Mouse (Mus musculus): ENCODE measurements around the gene Ppp2r5d.

DNA sequence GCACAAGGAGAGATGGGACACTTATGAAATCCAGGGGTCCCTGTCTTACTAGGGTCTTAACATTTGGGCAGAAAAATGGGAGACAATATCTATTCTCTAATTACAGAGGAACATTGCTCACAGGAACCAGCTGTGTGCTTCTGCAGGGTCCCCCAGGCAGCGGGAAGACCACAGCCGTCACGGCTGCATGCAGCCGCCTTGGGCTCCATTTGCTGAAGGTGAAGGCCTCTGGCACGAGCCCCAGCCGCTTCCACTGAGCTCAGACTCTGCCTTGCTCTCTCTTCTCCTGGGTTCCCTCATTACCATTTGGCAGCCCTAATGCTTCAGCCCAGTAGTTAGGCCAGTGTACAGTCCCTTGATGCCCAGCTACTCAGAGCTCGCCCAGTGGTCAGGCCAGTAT lies 16.2 kb upstream of the Ppp2r5d start:
- TF ChIP-seq CTCF (IDR thresholded peaks at IDR 0.05; ENCODE audit: borderline replicate concordance, control insufficient read depth, extremely low read depth, insufficient read depth, low read length, poor library complexity) = no peak
- no peak for TF ChIP-seq POLR2A (IDR thresholded peaks at IDR 0.05; ENCODE audit: control insufficient read depth, extremely low read depth, insufficient read depth, low read length, poor library complexity)

Measured in thymus, adult 2 months (tissue).